Mouse (Mus musculus): ENCODE measurements around the gene Lce1f.
"Not testable (repeated sequence)": the region's sequence is repeated elsewhere in the genome, so short reads cannot be mapped to it uniquely, and the experiment has no call there.

Gene Lce1f

GRCm38 (mm10) chr3:92720250-92720649 is at the start of gene Lce1f:
Gene Lce1f, minus strand, starts transcription at chr3:92720350.
- DNase-seq, result no peak

GRCm38 (mm10) chr3:92764965-92765364 is 44.8 kb upstream of the Lce1f start, which contains the start of gene Lce1h:
Gene Lce1h, minus strand, starts transcription at chr3:92765065.
- no peak for DNase-seq

DNA sequence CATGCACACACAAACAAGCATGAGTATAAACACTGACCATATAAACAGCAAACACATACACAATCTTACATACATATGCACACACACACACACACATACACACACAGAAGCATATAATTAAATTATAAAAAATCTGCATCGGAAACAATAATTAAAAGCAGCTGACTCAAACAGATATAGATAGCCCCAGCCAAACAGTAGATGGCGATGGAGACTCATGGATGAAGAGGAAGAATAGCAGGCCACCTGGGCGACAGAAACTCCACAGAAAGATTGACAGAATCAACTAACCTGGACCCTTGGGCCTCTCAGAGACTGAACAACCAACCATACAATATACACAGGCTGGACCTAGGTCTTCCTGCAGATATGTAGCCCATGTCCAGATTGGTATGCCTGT is 33.0 kb upstream of the Lce1f start:
- DNase-seq, result no peak

GRCm38 (mm10) chr3:92752238-92752637 is 32.1 kb upstream of the Lce1f start, which contains the start of gene Lce1g:
Gene Lce1g, minus strand, starts transcription at chr3:92752338.
- DNase-seq, result no peak

DNA sequence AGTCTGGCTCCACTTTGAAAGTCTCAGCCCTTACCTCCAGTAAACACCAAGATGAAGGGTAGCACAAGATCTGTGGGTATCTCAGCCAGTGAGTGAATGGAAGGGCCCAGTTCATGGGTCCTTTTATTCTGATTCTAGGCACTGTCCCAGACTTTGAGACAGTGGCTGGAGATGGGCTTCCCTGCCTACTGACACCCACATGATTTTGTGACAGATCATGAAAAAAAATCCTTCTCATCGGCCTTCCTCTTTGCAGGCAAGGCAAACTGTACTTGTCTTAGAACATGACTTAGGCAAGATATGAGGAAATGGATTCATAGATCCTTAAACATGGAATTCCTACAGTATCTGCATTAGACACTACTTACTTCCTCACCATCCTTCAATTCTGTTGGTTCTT is 18.8 kb upstream of the Lce1f start, which contains the start of gene Gm38119:
TSS of gene Gm38119 (minus strand) at position 101 of the 400 bp plus-strand sequence.
- no peak for DNase-seq

DNA sequence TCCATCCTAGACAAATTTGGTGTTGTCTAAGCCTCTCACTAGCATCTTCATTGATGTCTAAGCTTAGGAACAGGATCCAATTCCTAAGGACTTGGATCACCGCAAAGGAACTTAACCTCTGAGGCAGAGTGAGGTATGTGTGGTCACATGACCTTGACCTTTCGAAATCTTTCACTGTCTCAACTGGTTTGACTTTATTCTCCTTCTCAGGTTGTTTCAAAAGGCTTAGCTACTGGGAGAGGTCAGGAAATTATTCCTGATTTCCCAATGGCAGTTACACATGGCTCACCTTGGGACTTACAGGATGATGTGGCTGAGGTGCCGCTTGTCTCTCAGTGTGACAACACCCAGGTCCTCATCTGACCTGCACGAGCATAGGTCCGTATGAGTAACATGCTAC is 2.5 kb upstream of the Lce1f start:
- no peak for DNase-seq

DNA sequence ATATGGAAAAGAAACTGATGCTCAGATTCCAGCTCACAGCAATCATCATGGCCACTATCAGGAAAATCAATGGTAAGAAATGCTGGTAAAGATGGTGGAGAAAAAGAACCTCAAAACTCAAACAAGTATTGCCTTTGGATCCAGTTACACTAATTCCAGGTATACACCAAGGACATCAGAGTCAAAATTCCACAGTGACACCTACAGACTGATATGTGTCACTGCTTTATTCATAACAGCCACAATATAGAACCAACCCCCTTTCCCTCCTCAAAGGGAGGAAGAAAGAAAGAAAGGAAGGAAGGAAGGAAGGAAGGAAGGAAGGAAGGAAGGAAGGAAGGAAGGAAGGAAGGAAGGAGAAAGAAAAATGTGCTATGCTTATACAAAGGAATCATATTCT is 5.0 kb downstream of the Lce1f start:
- no peak for DNase-seq

DNA sequence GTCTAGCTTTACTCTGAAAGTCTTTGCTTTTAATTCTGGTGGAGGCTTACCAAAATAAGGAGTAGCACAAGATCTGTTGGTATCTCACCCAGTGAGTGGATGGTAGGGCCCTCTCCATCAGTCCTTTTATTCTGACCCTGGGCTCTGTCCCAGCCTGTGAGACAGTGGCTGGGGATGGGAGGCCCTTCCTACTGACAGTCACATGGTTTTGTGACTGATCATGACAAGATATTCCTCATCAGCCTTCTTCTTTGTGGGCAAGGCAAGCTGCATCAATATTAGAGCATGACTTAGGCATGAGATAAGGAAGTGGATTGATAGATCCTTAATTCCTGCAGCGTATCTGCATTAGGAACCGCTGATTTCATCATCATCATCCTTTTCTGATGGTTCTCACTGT is 11.2 kb downstream of the Lce1f start, which contains the start of gene Lce1e:
TSS of gene Lce1e (minus strand) at position 101 of the 400 bp plus-strand sequence.
- DNase-seq, result no peak

DNA sequence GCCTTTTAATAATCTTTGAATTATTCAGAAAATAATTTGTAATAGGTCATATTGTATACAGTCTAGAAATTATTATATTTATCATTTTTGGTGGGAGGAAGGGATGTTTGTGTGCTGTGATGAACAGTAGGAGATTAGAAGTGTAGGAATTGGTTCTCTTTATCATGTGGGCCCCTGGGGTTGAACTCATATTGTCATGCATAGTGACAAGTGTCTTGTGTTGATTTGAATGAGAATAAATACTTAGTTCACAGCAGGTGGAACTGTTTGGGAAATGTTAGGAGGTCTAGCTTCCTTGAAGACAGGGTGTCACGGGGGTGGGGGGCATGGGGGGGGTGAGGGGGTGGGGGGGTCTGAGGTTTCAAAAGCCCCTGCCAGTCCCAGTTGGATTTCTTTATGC is 25.5 kb downstream of the Lce1f start:
- DNase-seq, result no peak

DNA sequence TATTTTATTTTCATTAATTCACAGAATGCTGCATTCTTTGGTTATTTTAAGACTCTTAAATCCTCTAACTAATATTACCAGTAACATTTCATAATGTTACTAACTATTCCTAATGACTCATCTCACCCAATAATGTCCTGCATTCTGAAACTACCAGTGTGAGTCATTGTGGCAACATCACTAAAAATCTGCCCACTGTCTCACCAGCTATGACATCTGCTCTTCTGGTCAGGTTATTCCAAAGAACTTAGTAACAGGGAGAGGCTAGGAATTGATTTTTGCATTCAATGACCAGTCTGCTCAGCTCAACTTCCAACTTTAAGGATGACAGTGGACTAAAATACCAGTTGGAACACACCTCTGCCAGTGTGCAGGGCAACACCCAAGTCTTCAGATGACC is 28.5 kb downstream of the Lce1f start:
- no peak for DNase-seq

- DNase-seq, result not testable (repeated sequence)
Observed at GRCm38 (mm10) chr3:92689154-92689553, 31.0 kb downstream of the Lce1f start.

DNA sequence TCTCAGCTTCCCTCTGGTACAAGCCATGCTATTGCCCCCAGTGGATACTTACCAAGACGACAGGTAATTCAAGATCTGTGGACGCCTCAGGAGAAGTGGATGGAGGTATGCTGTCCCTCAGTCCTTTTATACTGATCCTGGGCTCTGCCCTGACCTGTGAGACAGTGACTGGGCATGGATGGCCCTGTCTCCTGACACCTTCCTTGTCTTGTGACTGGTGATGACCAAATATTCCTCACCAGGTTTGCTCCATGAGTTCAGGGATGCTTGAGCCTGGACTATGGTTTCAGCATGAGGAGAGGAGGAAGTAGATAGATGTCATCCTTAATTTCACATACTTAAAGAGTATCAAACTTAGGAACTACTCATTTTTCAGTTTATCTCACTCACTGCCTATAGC is 33.0 kb downstream of the Lce1f start, which contains the start of gene Lce1d:
TSS of gene Lce1d (minus strand) at position 101 of the 400 bp plus-strand sequence.
- no peak for DNase-seq

- no peak for DNase-seq
Observed at GRCm38 (mm10) chr3:92678947-92679346, 41.2 kb downstream of the Lce1f start, which contains the start of gene Lce1c. Gene Lce1c, plus strand, starts transcription at chr3:92679247.

DNA sequence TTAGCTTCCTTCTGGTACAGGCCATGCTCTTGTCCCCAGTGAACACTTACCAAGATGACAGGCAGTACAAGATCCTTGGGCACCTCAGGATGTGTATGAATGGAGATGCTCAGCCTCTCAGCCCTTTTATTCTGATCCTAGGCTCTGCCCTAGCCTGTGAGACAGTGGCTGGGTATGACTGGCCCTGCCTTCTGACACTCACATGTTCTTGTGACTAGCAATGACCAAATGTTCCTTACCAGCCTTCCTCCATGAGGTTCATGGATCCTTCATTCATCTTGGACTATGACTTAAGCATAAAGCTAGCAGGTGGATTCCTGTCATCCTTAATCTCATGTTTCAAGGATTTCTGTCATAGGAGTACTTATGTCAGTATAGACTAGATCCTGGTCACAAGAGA is 49.9 kb downstream of the Lce1f start, which contains the start of gene Lce1a2:
TSS of gene Lce1a2 (minus strand) at position 101 of the 400 bp plus-strand sequence.
- no peak for DNase-seq

All from kidney, adult 18-20 months (tissue).